Mouse (Mus musculus) lung, embryonic 16.5 days (tissue): ENCODE measurements around the gene Agtrap. TPM values are rescaled to one million over a fixed set of nuclear protein-coding genes. Genes with fewer than 3 reads are reported as not detected.

Experiments
- ATAC-seq: fragments of 200-750 bp; cut with Nextera tagmentation; 2 replicates; pipeline ENCODE4 v1.8.0; 2017; ENCODE audit warnings: low read depth, mild to moderate bottlenecking, moderate library complexity
- H3K27ac ChIP-seq: fragments of 300-500 bp; sonication (generic); 2 replicates; pipeline ENCODE4 v1.5.1; 2014; ENCODE audit warnings: mild to moderate bottlenecking, control low read depth, low read length
- H3K27me3 ChIP-seq: fragments of 300-500 bp; sonication (generic); 2 replicates; pipeline ENCODE4 v1.6.1; 2014; ENCODE audit warnings: low read depth, low read length, mixed read lengths; ENCODE audit not compliant: control insufficient read depth, insufficient read depth
- H3K36me3 ChIP-seq: fragments of 300-500 bp; sonication (generic); 2 replicates; pipeline ENCODE4 v1.6.1; 2014; ENCODE audit warnings: low read length; ENCODE audit not compliant: control insufficient read depth, insufficient read depth
- H3K4me1 ChIP-seq: fragments of 300-500 bp; sonication (generic); replicated peaks from 2 replicates; pipeline ENCODE4 v1.6.1; 2014; ENCODE audit warnings: low read length, mixed read lengths; ENCODE audit not compliant: control insufficient read depth, insufficient read depth
- H3K4me2 ChIP-seq: fragments of 300-500 bp; sonication (generic); 2 replicates; pipeline ENCODE4 v1.6.1; 2014; ENCODE audit warnings: low read depth, low read length, control low read depth
- H3K4me3 ChIP-seq: fragments of 300-500 bp; sonication (generic); 2 replicates; pipeline ENCODE4 v1.5.1; 2014; ENCODE audit warnings: mild to moderate bottlenecking, low read length, control low read depth
- H3K9ac ChIP-seq: fragments of 300-500 bp; sonication (generic); 2 replicates; pipeline ENCODE4 v1.6.1; 2014; ENCODE audit warnings: low read length, control low read depth
- H3K9me3 ChIP-seq: fragments of 300-500 bp; sonication (generic); 2 replicates; pipeline ENCODE4 v1.6.1; 2016; ENCODE audit warnings: low read length; ENCODE audit not compliant: control insufficient read depth
- WGBS: fragments of 180-500 bp; shearing (Covaris S2); extraction: QIAGEN DNeasy Blood & Tissue Kit; methylation state at CpG from one replicate; pipeline ENCODE4 v1.1.7; 2014; 5-methylcytosine and 5-hydroxymethylcytosine counted together
- polyA plus RNA-seq: library from polyadenylated mRNA; unstranded; fragments of >200 nt; fragmentation: Nextera tagmentation; extraction: Ambion mirVana; gene quantifications from 2 replicates; pipeline ENCODE4 v1.2.1, GENCODE M21; 2015

The Agtrap gene
- polyA plus RNA-seq: 16.3 and 17.8 TPM in 2 replicates

- Histone ChIP-seq H3K27me3 (no peaks in the 10 kb centered on the region), H3K36me3 (no peaks in the 10 kb centered on the region), H3K4me3 (peak within 1 kb of the TSS; percentile 68), H3K9me3 (no peaks in the 10 kb centered on the region), H3K4me1 (peaks cover 18% of the 10 kb centered on the region), H3K9ac (peak within 1 kb of the TSS; percentile 76), H3K4me2 (peak within 1 kb of the TSS; percentile 67), H3K27ac (no peak within 1 kb of the TSS)
- peak; percentile 95 for ATAC-seq
- WGBS: 6% methylated on average over 34 of the region's 34 CpGs
Observed at GRCm38 (mm10) chr4:148087907-148088527, at the start of gene Agtrap. Gene Agtrap (minus strand): TSS chr4:148088031.

- H3K27me3 ChIP-seq: no peaks in the 10 kb centered on the region
- no peak overlapping the region for H3K4me3 ChIP-seq
- H3K27ac ChIP-seq: no peak overlapping the region
- no peak for ATAC-seq
- no peak overlapping the region for H3K9ac ChIP-seq
- no peaks in the 10 kb centered on the region for H3K36me3 ChIP-seq
- 67% methylated on average over 8 of the region's 8 CpGs for WGBS
- H3K9me3 ChIP-seq: no peaks in the 10 kb centered on the region
- H3K4me1 ChIP-seq: no peaks in the 10 kb centered on the region
- H3K4me2 ChIP-seq: no peak overlapping the region
Observed at GRCm38 (mm10) chr4:148137503-148137902, 49.7 kb upstream of the Agtrap start.

- Histone ChIP-seq H3K4me3 (no peak overlapping the region), H3K27me3 (peaks cover 21% of the 10 kb centered on the region), H3K36me3 (no peaks in the 10 kb centered on the region), H3K4me2 (no peak overlapping the region), H3K9me3 (no peaks in the 10 kb centered on the region), H3K27ac (no peak overlapping the region), H3K4me1 (peaks cover 11% of the 10 kb centered on the region), H3K9ac (no peak overlapping the region)
- 61% methylated on average over 8 of the region's 8 CpGs for WGBS
- no peak for ATAC-seq
Observed at GRCm38 (mm10) chr4:148134988-148135387, 47.2 kb upstream of the Agtrap start.

GRCm38 (mm10) chr4:148131497-148132081 lies 43.8 kb upstream of the Agtrap start:
- H3K9me3 ChIP-seq: no peaks in the 10 kb centered on the region
- H3K4me3 ChIP-seq: peak overlapping the region; percentile 71
- peak overlapping the region; percentile 51 for H3K9ac ChIP-seq
- WGBS: 2% methylated on average over 21 of the region's 21 CpGs
- H3K27ac ChIP-seq: no peak overlapping the region
- H3K27me3 ChIP-seq: peaks cover 36% of the 10 kb centered on the region
- H3K4me1 ChIP-seq: peaks cover 12% of the 10 kb centered on the region
- H3K4me2 ChIP-seq: peak overlapping the region; percentile 98
- no peak for ATAC-seq
- no peaks in the 10 kb centered on the region for H3K36me3 ChIP-seq

- H3K9ac ChIP-seq: peak within 1 kb of the TSS; percentile 79
- H3K36me3 ChIP-seq: no peaks in the 10 kb centered on the region
- peak within 1 kb of the TSS; percentile 71 for H3K4me3 ChIP-seq
- H3K4me1 ChIP-seq: peaks cover 12% of the 10 kb centered on the region
- H3K9me3 ChIP-seq: no peaks in the 10 kb centered on the region
- H3K4me2 ChIP-seq: peak within 1 kb of the TSS; percentile 98
- peak; percentile 96 for ATAC-seq
- under 1% methylated on average over 71 of the region's 87 CpGs for WGBS
- peaks cover 36% of the 10 kb centered on the region for H3K27me3 ChIP-seq
- no peak within 1 kb of the TSS for H3K27ac ChIP-seq
Observed at GRCm38 (mm10) chr4:148130561-148131413, 43.0 kb upstream of the Agtrap start, which contains the start of gene Draxin. Gene Draxin (minus strand): TSS chr4:148130698.

- Histone ChIP-seq H3K27ac (no peak within 1 kb of the TSS), H3K4me1 (peaks cover 12% of the 10 kb centered on the region), H3K27me3 (peaks cover 36% of the 10 kb centered on the region), H3K36me3 (no peaks in the 10 kb centered on the region), H3K4me2 (peak within 1 kb of the TSS; percentile 98), H3K9me3 (no peaks in the 10 kb centered on the region), H3K4me3 (peak within 1 kb of the TSS; percentile 71), H3K9ac (peak within 1 kb of the TSS; percentile 79)
- no peak for ATAC-seq
- WGBS: 1% methylated on average over 18 of the region's 18 CpGs
Observed at GRCm38 (mm10) chr4:148130133-148130532, 42.3 kb upstream of the Agtrap start, which contains the start of gene Mad2l2. Gene Mad2l2 (plus strand): TSS chr4:148130384.

- H3K4me3 ChIP-seq: no peak overlapping the region
- H3K9ac ChIP-seq: no peak overlapping the region
- H3K4me1 ChIP-seq: peaks cover 12% of the 10 kb centered on the region
- H3K27ac ChIP-seq: no peak overlapping the region
- no peak for ATAC-seq
- no peak overlapping the region for H3K4me2 ChIP-seq
- peaks cover 36% of the 10 kb centered on the region for H3K27me3 ChIP-seq
- 52% methylated on average over 2 of the region's 2 CpGs for WGBS
- H3K36me3 ChIP-seq: no peaks in the 10 kb centered on the region
- H3K9me3 ChIP-seq: no peaks in the 10 kb centered on the region
Observed at GRCm38 (mm10) chr4:148128672-148129071, 40.8 kb upstream of the Agtrap start.

- 59% methylated on average over 1 of the region's 1 CpGs for WGBS
- no peaks in the 10 kb centered on the region for H3K9me3 ChIP-seq
- H3K4me3 ChIP-seq: no peak overlapping the region
- ATAC-seq: no peak
- H3K36me3 ChIP-seq: no peaks in the 10 kb centered on the region
- H3K9ac ChIP-seq: no peak overlapping the region
- no peak overlapping the region for H3K27ac ChIP-seq
- H3K4me2 ChIP-seq: no peak overlapping the region
- H3K27me3 ChIP-seq: peaks cover 36% of the 10 kb centered on the region
- peaks cover 12% of the 10 kb centered on the region for H3K4me1 ChIP-seq
Observed at GRCm38 (mm10) chr4:148128241-148128640, 40.4 kb upstream of the Agtrap start.

- Histone ChIP-seq H3K4me2 (no peak overlapping the region), H3K27me3 (peaks cover 2% of the 10 kb centered on the region; the same call in 1 of the 2 replicates), H3K4me1 (no peaks in the 10 kb centered on the region), H3K4me3 (no peak overlapping the region), H3K27ac (no peak overlapping the region), H3K9me3 (no peaks in the 10 kb centered on the region), H3K36me3 (no peaks in the 10 kb centered on the region), H3K9ac (no peak overlapping the region)
- 72% methylated on average over 3 of the region's 3 CpGs for WGBS
- no peak for ATAC-seq
Observed at GRCm38 (mm10) chr4:148122694-148123066, 34.8 kb upstream of the Agtrap start.
